Mouse (Mus musculus) liver, embryonic 14.5 days (tissue): ENCODE measurements around the gene Ppfia3. TPM values are rescaled to one million over a fixed set of nuclear protein-coding genes. Genes with fewer than 3 reads are reported as not detected.

ENCODE experiments used
- ATAC-seq: fragments of 200-750 bp; cut with Nextera tagmentation; 2 replicates; pipeline ENCODE4 v1.8.0; 2017; ENCODE audit warnings: moderate number of reproducible peaks, mild to moderate bottlenecking, moderate library complexity; ENCODE audit not compliant: insufficient read depth
- DNase-seq, 3 experiments: peaks; one replicate each; pipeline ENCODE4 v3.0.0-alpha.2; 2012 to 2013; ENCODE audit warnings: low read depth in 3 of 3, low spot score in 3 of 3
- H3K27ac ChIP-seq: fragments of 300-500 bp; sonication (generic); 2 replicates; pipeline ENCODE4 v1.5.1; 2014; ENCODE audit warnings: moderate library complexity, mild to moderate bottlenecking, control low read depth, inconsistent platforms
- H3K27me3 ChIP-seq: fragments of 300-500 bp; sonication (generic); 2 replicates; pipeline ENCODE4 v1.6.1; 2014; ENCODE audit warnings: mild to moderate bottlenecking, low read length, moderate library complexity; ENCODE audit not compliant: control insufficient read depth, insufficient read depth
- H3K36me3 ChIP-seq: fragments of 300-500 bp; sonication (generic); replicated peaks from 2 replicates; pipeline ENCODE4 v1.6.1; 2014; ENCODE audit warnings: low read depth; ENCODE audit not compliant: control insufficient read depth, insufficient read depth
- H3K4me1 ChIP-seq, 2 experiments: fragments of 200-500 bp in 1 of 2; fragments of 300-500 bp in 1 of 2; sonication (generic) in 1 of 2; replicated peaks; 2 replicates each; pipeline ENCODE4 v1.6.1; 2012 to 2014; ENCODE audit warnings: antibody characterized with exemption in 1 of 2, inconsistent platforms in 1 of 2, low read length in 1 of 2; ENCODE audit not compliant: control insufficient read depth in 2 of 2, insufficient read depth in 2 of 2
- H3K4me2 ChIP-seq: fragments of 300-500 bp; sonication (generic); 2 replicates; pipeline ENCODE4 v1.6.1; 2014; ENCODE audit warnings: low read depth, mild to moderate bottlenecking, control low read depth, moderate library complexity
- H3K4me3 ChIP-seq, 2 experiments: fragments of 200-500 bp in 1 of 2; fragments of 300-500 bp in 1 of 2; sonication (generic) in 1 of 2; 2 replicates each; pipeline ENCODE4 v1.5.1; 2012 to 2014; ENCODE audit warnings: low read depth in 2 of 2, low read length in 2 of 2, mild to moderate bottlenecking in 2 of 2, control low read depth in 1 of 2, inconsistent platforms in 1 of 2, moderate library complexity in 1 of 2; ENCODE audit not compliant: insufficient read depth in 1 of 2
- H3K9ac ChIP-seq: fragments of 300-500 bp; sonication (generic); replicated peaks from 2 replicates; pipeline ENCODE4 v1.6.1; 2014; ENCODE audit warnings: mild to moderate bottlenecking, control low read depth, moderate library complexity
- H3K9me3 ChIP-seq: fragments of 300-500 bp; sonication (generic); 2 replicates; pipeline ENCODE4 v1.6.1; 2016; ENCODE audit warnings: low read length, mixed read lengths; ENCODE audit not compliant: control insufficient read depth
- CTCF ChIP-seq: IDR thresholded peaks from 2 replicates; pipeline ENCODE4 v1.5.1; 2016; ENCODE audit warnings: antibody characterized with exemption, low read depth, control low read depth
- EP300 ChIP-seq: IDR thresholded peaks from 2 replicates; pipeline ENCODE4 v1.6.1; 2016; ENCODE audit warnings: antibody characterized with exemption, low read depth
- WGBS: fragments of 180-500 bp; shearing (Covaris S2); extraction: QIAGEN DNeasy Blood & Tissue Kit; methylation state at CpG from one replicate; pipeline ENCODE4 v1.1.7; 2014; ENCODE audit not compliant: insufficient replicate concordance; 5-methylcytosine and 5-hydroxymethylcytosine counted together
- polyA plus RNA-seq, 2 experiments: library from polyadenylated mRNA; depleted of rRNA in 1 of 2; stranded (reverse) in 1 of 2; unstranded in 1 of 2; fragments of >200 nt; fragmentation: Nextera tagmentation in 1 of 2; extraction: Ambion mirVana in 1 of 2; gene quantifications; 2 replicates each; pipeline versions ENCODE4 v1.2.1 to v1.2.3; 2012 to 2014

Ppfia3 gene
- polyA plus RNA-seq, 2 experiments: 0.21 TPM; not detected in 1

GRCm38 (mm10) chr7:45296626-45297025 is 70.2 kb downstream of the Ppfia3 start:
- no peak for TF ChIP-seq EP300
- no peak for TF ChIP-seq CTCF
- Histone ChIP-seq H3K4me3 (no peak overlapping the region), H3K36me3 (no peaks in the 10 kb centered on the region), H3K9me3 (no peaks in the 10 kb centered on the region), H3K4me2 (no peak overlapping the region), H3K27me3 (no peaks in the 10 kb centered on the region; the same call in 1 of the 2 replicates), H3K27ac (no peak overlapping the region), H3K9ac (no peak overlapping the region), H3K4me1 (no peaks in the 10 kb centered on the region)
- ATAC-seq: no peak
- DNase-seq: no peak
- 72% methylated on average over 1 of the region's 1 CpGs for WGBS

Other genes with a start within 250 kb of the Ppfia3 start
Only the 30 nearest of the 35 such genes appear.
- 38.3 and 43.3 TPM in 2 replicates for gene Pih1d1, start 212.7 kb downstream of the Ppfia3 start, polyA plus RNA-seq (2012; rRNA removed)
- gene Pih1d1, start 212.7 kb downstream of the Ppfia3 start, polyA plus RNA-seq (2014; fragmentation: Nextera tagmentation; extraction: Ambion mirVana): 44.3 and 45.8 TPM in 2 replicates
- gene Aldh16a1, start 212.4 kb downstream of the Ppfia3 start, polyA plus RNA-seq (2012; rRNA removed): 17.9 and 19.8 TPM in 2 replicates
- 20.9 and 23.1 TPM in 2 replicates for gene Aldh16a1, start 212.4 kb downstream of the Ppfia3 start, polyA plus RNA-seq (2014; fragmentation: Nextera tagmentation; extraction: Ambion mirVana)
- gene Slc17a7, start 203.1 kb downstream of the Ppfia3 start, polyA plus RNA-seq (2012; rRNA removed): 0.01 TPM in 2 replicates
- not detected in 2 replicates for gene Slc17a7, start 203.1 kb downstream of the Ppfia3 start, polyA plus RNA-seq (2014; fragmentation: Nextera tagmentation; extraction: Ambion mirVana)
- gene Gfy, start 187.4 kb downstream of the Ppfia3 start, polyA plus RNA-seq (2012; rRNA removed): 0.02 TPM in 1 of 2 replicates, not detected in the other
- not detected in 2 replicates for gene Gfy, start 187.4 kb downstream of the Ppfia3 start, polyA plus RNA-seq (2014; fragmentation: Nextera tagmentation; extraction: Ambion mirVana)
- not detected in 2 replicates for gene Pth2, start 186.0 kb downstream of the Ppfia3 start, polyA plus RNA-seq (2012; rRNA removed)
- gene Pth2, start 186.0 kb downstream of the Ppfia3 start, polyA plus RNA-seq (2014; fragmentation: Nextera tagmentation; extraction: Ambion mirVana): not detected in 2 replicates
- 0.02 and 0.08 TPM in 2 replicates for gene Ccdc155, start 162.1 kb downstream of the Ppfia3 start, polyA plus RNA-seq (2012; rRNA removed)
- gene Ccdc155, start 162.1 kb downstream of the Ppfia3 start, polyA plus RNA-seq (2014; fragmentation: Nextera tagmentation; extraction: Ambion mirVana): not detected in 2 replicates
- 1.1 and 1.5 TPM in 2 replicates for gene Dkkl1, start 154.9 kb downstream of the Ppfia3 start, polyA plus RNA-seq (2012; rRNA removed)
- 2.1 and 2.6 TPM in 2 replicates for gene Dkkl1, start 154.9 kb downstream of the Ppfia3 start, polyA plus RNA-seq (2014; fragmentation: Nextera tagmentation; extraction: Ambion mirVana)
- gene Tead2, start 151.3 kb downstream of the Ppfia3 start, polyA plus RNA-seq (2012; rRNA removed): 7.9 and 10.0 TPM in 2 replicates
- 4.1 and 4.5 TPM in 2 replicates for gene Tead2, start 151.3 kb downstream of the Ppfia3 start, polyA plus RNA-seq (2014; fragmentation: Nextera tagmentation; extraction: Ambion mirVana)
- 10.5 and 12.8 TPM in 2 replicates for gene Cd37, start 127.9 kb downstream of the Ppfia3 start, polyA plus RNA-seq (2012; rRNA removed)
- gene Cd37, start 127.9 kb downstream of the Ppfia3 start, polyA plus RNA-seq (2014; fragmentation: Nextera tagmentation; extraction: Ambion mirVana): 9.0 and 9.1 TPM in 2 replicates
- gene Slc6a16, start 125.9 kb downstream of the Ppfia3 start, polyA plus RNA-seq (2012; rRNA removed): 0.03 TPM in 1 of 2 replicates, not detected in the other
- gene Slc6a16, start 125.9 kb downstream of the Ppfia3 start, polyA plus RNA-seq (2014; fragmentation: Nextera tagmentation; extraction: Ambion mirVana): not detected in 2 replicates
- gene Slc6a21, start 89.5 kb downstream of the Ppfia3 start, polyA plus RNA-seq (2012; rRNA removed): not detected in 2 replicates
- not detected in 2 replicates for gene Slc6a21, start 89.5 kb downstream of the Ppfia3 start, polyA plus RNA-seq (2014; fragmentation: Nextera tagmentation; extraction: Ambion mirVana)
- gene Trpm4, start 33.2 kb downstream of the Ppfia3 start, polyA plus RNA-seq (2012; rRNA removed): 0.70 and 0.87 TPM in 2 replicates
- gene Trpm4, start 33.2 kb downstream of the Ppfia3 start, polyA plus RNA-seq (2014; fragmentation: Nextera tagmentation; extraction: Ambion mirVana): 0.43 and 0.60 TPM in 2 replicates
- gene Hrc, start 31.7 kb downstream of the Ppfia3 start, polyA plus RNA-seq (2012; rRNA removed): 0.02 and 0.07 TPM in 2 replicates
- not detected in 2 replicates for gene Hrc, start 31.7 kb downstream of the Ppfia3 start, polyA plus RNA-seq (2014; fragmentation: Nextera tagmentation; extraction: Ambion mirVana)
- 0.10 and 0.23 TPM in 2 replicates for gene Lin7b, start 3.6 kb upstream of the Ppfia3 start, polyA plus RNA-seq (2012; rRNA removed)
- gene Lin7b, start 3.6 kb upstream of the Ppfia3 start, polyA plus RNA-seq (2014; fragmentation: Nextera tagmentation; extraction: Ambion mirVana): 0.20 TPM in 1 of 2 replicates, not detected in the other
- 132 and 203 TPM in 2 replicates for gene Snrnp70, start 28.7 kb upstream of the Ppfia3 start, polyA plus RNA-seq (2012; rRNA removed)
- gene Snrnp70, start 28.7 kb upstream of the Ppfia3 start, polyA plus RNA-seq (2014; fragmentation: Nextera tagmentation; extraction: Ambion mirVana): 28.0 and 28.8 TPM in 2 replicates
- not detected in 2 replicates for gene Kcna7, start 38.6 kb upstream of the Ppfia3 start, polyA plus RNA-seq (2012; rRNA removed)
- not detected in 2 replicates for gene Kcna7, start 38.6 kb upstream of the Ppfia3 start, polyA plus RNA-seq (2014; fragmentation: Nextera tagmentation; extraction: Ambion mirVana)
- gene Ntf5, start 46.7 kb upstream of the Ppfia3 start, polyA plus RNA-seq (2012; rRNA removed): 0.04 and 0.20 TPM in 2 replicates
- gene Ntf5, start 46.7 kb upstream of the Ppfia3 start, polyA plus RNA-seq (2014; fragmentation: Nextera tagmentation; extraction: Ambion mirVana): 0.18 and 0.19 TPM in 2 replicates
- gene Lhb, start 53.8 kb upstream of the Ppfia3 start, polyA plus RNA-seq (2012; rRNA removed): not detected in 2 replicates
- gene Lhb, start 53.8 kb upstream of the Ppfia3 start, polyA plus RNA-seq (2014; fragmentation: Nextera tagmentation; extraction: Ambion mirVana): not detected in 2 replicates
- 3.2 and 3.6 TPM in 2 replicates for gene Gys1, start 67.8 kb upstream of the Ppfia3 start, polyA plus RNA-seq (2012; rRNA removed)
- gene Gys1, start 67.8 kb upstream of the Ppfia3 start, polyA plus RNA-seq (2014; fragmentation: Nextera tagmentation; extraction: Ambion mirVana): 2.8 and 3.1 TPM in 2 replicates
- 65.7 and 69.5 TPM in 2 replicates for gene Ruvbl2, start 71.1 kb upstream of the Ppfia3 start, polyA plus RNA-seq (2012; rRNA removed)
- gene Ruvbl2, start 71.1 kb upstream of the Ppfia3 start, polyA plus RNA-seq (2014; fragmentation: Nextera tagmentation; extraction: Ambion mirVana): 67.5 and 82.7 TPM in 2 replicates
- gene Ftl1, start 92.9 kb upstream of the Ppfia3 start, polyA plus RNA-seq (2012; rRNA removed): 1,846 and 1,956 TPM in 2 replicates
- 4,811 and 5,161 TPM in 2 replicates for gene Ftl1, start 92.9 kb upstream of the Ppfia3 start, polyA plus RNA-seq (2014; fragmentation: Nextera tagmentation; extraction: Ambion mirVana)
- 57.9 and 68.5 TPM in 2 replicates for gene Bax, start 99.9 kb upstream of the Ppfia3 start, polyA plus RNA-seq (2012; rRNA removed)
- 49.7 and 62.4 TPM in 2 replicates for gene Bax, start 99.9 kb upstream of the Ppfia3 start, polyA plus RNA-seq (2014; fragmentation: Nextera tagmentation; extraction: Ambion mirVana)
- gene Tulp2, start 114.9 kb upstream of the Ppfia3 start, polyA plus RNA-seq (2012; rRNA removed): 0.06 and 0.13 TPM in 2 replicates
- gene Tulp2, start 114.9 kb upstream of the Ppfia3 start, polyA plus RNA-seq (2014; fragmentation: Nextera tagmentation; extraction: Ambion mirVana): 0.47 and 0.57 TPM in 2 replicates
- gene Gm45808, start 119.8 kb upstream of the Ppfia3 start, polyA plus RNA-seq (2012; rRNA removed): not detected in 2 replicates
- 0.20 TPM in 1 of 2 replicates, not detected in the other for gene Gm45808, start 119.8 kb upstream of the Ppfia3 start, polyA plus RNA-seq (2014; fragmentation: Nextera tagmentation; extraction: Ambion mirVana)
- gene Dhdh, start 121.8 kb upstream of the Ppfia3 start, polyA plus RNA-seq (2012; rRNA removed): 1.5 and 2.2 TPM in 2 replicates
- gene Dhdh, start 121.8 kb upstream of the Ppfia3 start, polyA plus RNA-seq (2014; fragmentation: Nextera tagmentation; extraction: Ambion mirVana): 1.6 and 1.8 TPM in 2 replicates
- gene Nucb1, start 143.4 kb upstream of the Ppfia3 start, polyA plus RNA-seq (2012; rRNA removed): 48.2 and 58.8 TPM in 2 replicates
- 81.7 and 97.2 TPM in 2 replicates for gene Nucb1, start 143.4 kb upstream of the Ppfia3 start, polyA plus RNA-seq (2014; fragmentation: Nextera tagmentation; extraction: Ambion mirVana)
- gene Ppp1r15a, start 159.2 kb upstream of the Ppfia3 start, polyA plus RNA-seq (2012; rRNA removed): 79.3 and 140 TPM in 2 replicates
- gene Ppp1r15a, start 159.2 kb upstream of the Ppfia3 start, polyA plus RNA-seq (2014; fragmentation: Nextera tagmentation; extraction: Ambion mirVana): 165 and 183 TPM in 2 replicates
- 0.52 and 0.90 TPM in 2 replicates for gene Plekha4, start 159.3 kb upstream of the Ppfia3 start, polyA plus RNA-seq (2012; rRNA removed)
- 0.40 and 0.41 TPM in 2 replicates for gene Plekha4, start 159.3 kb upstream of the Ppfia3 start, polyA plus RNA-seq (2014; fragmentation: Nextera tagmentation; extraction: Ambion mirVana)
- gene Hsd17b14, start 187.9 kb upstream of the Ppfia3 start, polyA plus RNA-seq (2012; rRNA removed): 0.95 and 2.1 TPM in 2 replicates
- 1.2 and 2.5 TPM in 2 replicates for gene Hsd17b14, start 187.9 kb upstream of the Ppfia3 start, polyA plus RNA-seq (2014; fragmentation: Nextera tagmentation; extraction: Ambion mirVana)
- gene Bcat2, start 203.1 kb upstream of the Ppfia3 start, polyA plus RNA-seq (2012; rRNA removed): 38.8 and 40.6 TPM in 2 replicates
- gene Bcat2, start 203.1 kb upstream of the Ppfia3 start, polyA plus RNA-seq (2014; fragmentation: Nextera tagmentation; extraction: Ambion mirVana): 35.9 and 39.4 TPM in 2 replicates